Mouse (Mus musculus): ENCODE measurements around the gene Olfr905. TPM values are rescaled to one million over a fixed set of nuclear protein-coding genes. Genes with fewer than 3 reads are reported as not detected.

Gene Olfr905
- polyA plus RNA-seq (2015; fragmentation: Nextera tagmentation; extraction: Ambion mirVana), result not detected in 2 replicates

DNA sequence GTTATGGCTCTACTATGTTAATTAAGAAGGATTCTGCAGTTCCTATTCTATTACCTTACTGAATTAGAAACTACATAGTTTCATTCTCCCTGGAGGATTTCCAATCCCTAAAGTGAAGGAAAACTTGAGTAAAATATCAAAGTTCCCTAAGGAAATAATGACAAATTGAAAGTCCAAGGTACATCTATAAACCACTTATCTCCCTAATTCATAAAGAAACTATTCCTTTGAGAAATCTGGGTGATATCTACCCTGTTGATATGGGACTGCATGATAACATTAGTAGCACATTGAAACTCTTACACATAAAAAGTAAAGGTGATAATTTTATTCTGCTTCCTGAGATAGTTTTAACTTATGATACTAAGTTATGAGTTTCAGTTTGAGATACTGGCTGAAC is at the start of gene Olfr905:
Gene Olfr905, plus strand, starts transcription at position 301 of the 400 bp plus-strand sequence.
- DNase-seq (ENCODE audit: low spot score), result no peak

DNA sequence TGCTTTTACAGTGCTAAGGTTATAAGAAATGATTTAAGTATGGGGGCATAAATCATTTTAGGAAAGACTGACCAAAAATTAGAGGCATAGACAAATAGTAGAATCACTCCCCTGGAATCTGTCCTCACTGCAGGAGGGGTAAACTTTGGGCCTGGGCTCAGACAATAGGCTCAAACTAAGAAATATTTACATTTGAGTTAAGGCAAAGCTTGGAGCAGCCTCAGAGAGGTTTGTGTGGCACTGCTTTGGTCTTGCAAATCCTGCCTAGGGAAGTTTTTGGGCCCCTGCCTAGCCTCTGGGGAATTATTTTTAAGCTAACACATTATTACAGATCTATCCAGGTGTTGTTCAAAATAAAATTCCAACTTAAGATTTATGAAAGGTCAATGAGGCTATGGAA is 47.1 kb upstream of the Olfr905 start:
- DNase-seq (ENCODE audit: low spot score), result no peak

- no peak for DNase-seq (ENCODE audit: low spot score)
These were observed 43.9 kb upstream of the Olfr905 start for GRCm38 (mm10) chr9:38427026-38427425.

- no peak for DNase-seq (ENCODE audit: low spot score)
These were observed 41.8 kb upstream of the Olfr905 start, which contains the start of gene Olfr901 for GRCm38 (mm10) chr9:38429155-38429554. Gene Olfr901, plus strand, starts transcription at chr9:38429455.

DNA sequence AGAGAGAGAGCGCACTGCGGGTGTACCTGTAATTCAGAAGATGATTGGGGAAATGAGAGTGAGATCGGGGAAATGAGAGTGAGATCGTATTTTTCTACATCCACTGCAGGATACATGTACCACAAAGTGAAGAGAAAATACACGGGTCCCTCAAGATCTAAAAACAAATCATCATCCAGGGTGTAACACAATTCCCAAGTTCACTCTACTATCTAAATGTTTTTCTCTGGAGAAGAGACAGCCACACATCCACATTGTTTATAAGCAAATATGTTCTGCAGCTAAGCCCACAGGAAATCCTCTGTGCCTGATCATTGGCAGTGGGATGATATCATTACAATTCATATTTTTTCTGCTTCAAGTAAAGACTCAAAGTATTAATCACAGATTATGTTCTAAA is 23.6 kb upstream of the Olfr905 start, which contains the start of gene Olfr902:
Gene Olfr902, plus strand, starts transcription at position 301 of the 400 bp plus-strand sequence.
- DNase-seq (ENCODE audit: low spot score), result no peak

- DNase-seq (ENCODE audit: low spot score), result no peak
These were observed 8.1 kb upstream of the Olfr905 start, which contains the start of gene Olfr904 for GRCm38 (mm10) chr9:38462844-38463243. Gene Olfr904, plus strand, starts transcription at chr9:38463144.

DNA sequence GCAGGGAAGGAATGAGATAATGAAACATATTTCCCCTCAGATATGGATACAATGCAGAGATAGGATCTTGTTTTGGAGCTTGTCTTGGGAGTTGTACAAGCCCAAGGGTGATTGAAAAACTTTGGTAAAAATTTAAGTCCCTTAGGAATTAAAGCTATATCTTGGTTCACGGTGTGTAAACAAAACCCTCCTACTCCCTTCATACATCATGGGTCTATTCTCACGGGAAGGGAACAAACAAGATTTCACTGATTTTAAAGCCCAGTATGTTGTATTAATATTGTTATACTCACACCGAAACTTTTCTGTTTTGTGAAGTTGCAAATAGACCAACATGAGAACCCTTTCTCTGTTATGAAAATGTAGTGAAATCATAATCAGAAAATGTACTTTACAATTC is 15.9 kb downstream of the Olfr905 start, which contains the start of gene Olfr906:
Gene Olfr906, plus strand, starts transcription at position 301 of the 400 bp plus-strand sequence.
- no peak for DNase-seq (ENCODE audit: low spot score)

- DNase-seq (ENCODE audit: low spot score), result no peak
These were observed 24.6 kb downstream of the Olfr905 start, which contains the start of gene Olfr907 for GRCm38 (mm10) chr9:38495501-38495900. Gene Olfr907, plus strand, starts transcription at chr9:38495801.

GRCm38 (mm10) chr9:38512353-38512752 is 41.4 kb downstream of the Olfr905 start:
- no peak for DNase-seq (ENCODE audit: low spot score)

- DNase-seq (ENCODE audit: low spot score), result no peak
These were observed 50.4 kb downstream of the Olfr905 start, which contains the start of gene Olfr911-ps1 for GRCm38 (mm10) chr9:38521280-38521679. Gene Olfr911-ps1, plus strand, starts transcription at chr9:38521580.

Other genes with a start within 250 kb of the Olfr905 start
- gene Olfr143, start 218.3 kb upstream of the Olfr905 start, polyA plus RNA-seq (2015; fragmentation: Nextera tagmentation; extraction: Ambion mirVana), result not detected in 2 replicates
- not detected in 2 replicates for gene Olfr895, start 203.3 kb upstream of the Olfr905 start, polyA plus RNA-seq (2015; fragmentation: Nextera tagmentation; extraction: Ambion mirVana)
- gene Olfr896-ps1, start 180.0 kb upstream of the Olfr905 start, polyA plus RNA-seq (2015; fragmentation: Nextera tagmentation; extraction: Ambion mirVana), result not detected in 2 replicates
- not detected in 2 replicates for gene Olfr25, start 142.0 kb upstream of the Olfr905 start, polyA plus RNA-seq (2015; fragmentation: Nextera tagmentation; extraction: Ambion mirVana)
- gene Olfr898, start 122.7 kb upstream of the Olfr905 start, polyA plus RNA-seq (2015; fragmentation: Nextera tagmentation; extraction: Ambion mirVana), result not detected in 2 replicates
- gene Olfr250, start 104.2 kb upstream of the Olfr905 start, polyA plus RNA-seq (2015; fragmentation: Nextera tagmentation; extraction: Ambion mirVana), result not detected in 2 replicates
- not detected in 2 replicates for gene Olfr251, start 94.0 kb upstream of the Olfr905 start, polyA plus RNA-seq (2015; fragmentation: Nextera tagmentation; extraction: Ambion mirVana)
- not detected in 2 replicates for gene Olfr147, start 69.4 kb upstream of the Olfr905 start, polyA plus RNA-seq (2015; fragmentation: Nextera tagmentation; extraction: Ambion mirVana)
- not detected in 2 replicates for gene Olfr901, start 41.7 kb upstream of the Olfr905 start, polyA plus RNA-seq (2015; fragmentation: Nextera tagmentation; extraction: Ambion mirVana)
- not detected in 2 replicates for gene Olfr902, start 23.5 kb upstream of the Olfr905 start, polyA plus RNA-seq (2015; fragmentation: Nextera tagmentation; extraction: Ambion mirVana)
- not detected in 2 replicates for gene Olfr904, start 8.0 kb upstream of the Olfr905 start, polyA plus RNA-seq (2015; fragmentation: Nextera tagmentation; extraction: Ambion mirVana)
- gene Olfr906, start 16.0 kb downstream of the Olfr905 start, polyA plus RNA-seq (2015; fragmentation: Nextera tagmentation; extraction: Ambion mirVana), result not detected in 2 replicates
- not detected in 2 replicates for gene Olfr907, start 24.7 kb downstream of the Olfr905 start, polyA plus RNA-seq (2015; fragmentation: Nextera tagmentation; extraction: Ambion mirVana)
- gene Olfr911-ps1, start 50.5 kb downstream of the Olfr905 start, polyA plus RNA-seq (2015; fragmentation: Nextera tagmentation; extraction: Ambion mirVana), result not detected in 2 replicates
- gene Olfr910, start 66.7 kb downstream of the Olfr905 start, polyA plus RNA-seq (2015; fragmentation: Nextera tagmentation; extraction: Ambion mirVana), result not detected in 2 replicates
- gene Olfr912, start 109.1 kb downstream of the Olfr905 start, polyA plus RNA-seq (2015; fragmentation: Nextera tagmentation; extraction: Ambion mirVana), result not detected in 2 replicates
- not detected in 2 replicates for gene Olfr913, start 121.7 kb downstream of the Olfr905 start, polyA plus RNA-seq (2015; fragmentation: Nextera tagmentation; extraction: Ambion mirVana)
- gene Olfr914, start 134.0 kb downstream of the Olfr905 start, polyA plus RNA-seq (2015; fragmentation: Nextera tagmentation; extraction: Ambion mirVana), result not detected in 2 replicates
- gene Olfr916, start 188.8 kb downstream of the Olfr905 start, polyA plus RNA-seq (2015; fragmentation: Nextera tagmentation; extraction: Ambion mirVana), result not detected in 2 replicates
- gene Olfr917, start 194.7 kb downstream of the Olfr905 start, polyA plus RNA-seq (2015; fragmentation: Nextera tagmentation; extraction: Ambion mirVana), result not detected in 2 replicates
- gene Olfr918, start 203.5 kb downstream of the Olfr905 start, polyA plus RNA-seq (2015; fragmentation: Nextera tagmentation; extraction: Ambion mirVana), result not detected in 2 replicates
- gene Olfr919, start 232.6 kb downstream of the Olfr905 start, polyA plus RNA-seq (2015; fragmentation: Nextera tagmentation; extraction: Ambion mirVana), result not detected in 2 replicates
- gene Vwa5a, start 247.2 kb downstream of the Olfr905 start, polyA plus RNA-seq (2015; fragmentation: Nextera tagmentation; extraction: Ambion mirVana), result 33.5 and 37.6 TPM in 2 replicates